Mouse (Mus musculus) erythroblast, embryonic 14.5 days (primary cell): ENCODE results near the gene Ing4.

Experiments used
- GATA1 ChIP-seq: IDR thresholded peaks from 2 replicates; pipeline ENCODE4 v1.6.1; 2012; ENCODE audit warnings: low read length, inconsistent platforms, mixed read lengths
- TAL1 ChIP-seq: IDR thresholded peaks from 3 replicates; pipeline ENCODE4 v1.6.1; 2012; ENCODE audit warnings: low read length, inconsistent platforms, mixed read lengths

- TF ChIP-seq GATA1 (no peak), TAL1 (no peak)
Observed at GRCm38 (mm10) chr6:125071896-125072279, 32.3 kb downstream of the Ing4 start.
